ENCODE assay signal across 30 mouse cellular contexts in genomic region chr13:110601840-110602239, GRCm38 (mm10).
A peak's percentile ranks its signal among the peaks of the same experiment; 100 is the strongest.
DNase-seq lines count a peak whose midpoint lies in the region; ATAC-seq and TF ChIP-seq lines count a peak whose summit lies in the region.
"Had no signal": no experiment of that assay in that cellular context is flagged by ENCODE, and none has a peak within 500 bp of the region (broad histone marks: within the 10 kb centered on the region; RNA-seq: fewer than 3 reads in every experiment).

No protein-coding gene starts in this region.

- intact Hi-C loops in heart, adult 2 months (cut with DNase I): no loop called here

- H3K27ac ChIP-seq in heart, adult 2 months: no peak overlapping the region
- H3K27ac ChIP-seq in heart, postnatal 0 days (ENCODE audit: low read depth): 0 out of 2 replicates have a peak overlapping the region, but pooled peaks have one; percentile 15
- H3K27ac ChIP-seq in lung, embryonic 16.5 days (ENCODE audit: low read length): 0 out of 2 replicates have a peak overlapping the region, but pooled peaks have one; percentile 12
- no peak overlapping the region for H3K27ac ChIP-seq in limb, embryonic 14.5 days (replicated peaks; ENCODE audit: low read depth, low read length)
- H3K27ac ChIP-seq: embryonic facial prominence, embryonic 10.5 days; embryonic facial prominence, embryonic 15.5 days; forebrain, embryonic 12.5 days; hindbrain, embryonic 12.5 days; kidney, postnatal 0 days; liver, embryonic 15.5 days; neural tube, embryonic 12.5 days; stomach, postnatal 0 days had no signal

- no peak for TF ChIP-seq POLR2A in heart, adult 2 months (IDR thresholded peaks at IDR 0.05; ENCODE audit: insufficient read depth, low read depth, low read length)
- TF ChIP-seq POLR2A in limb, embryonic 14.5 days (IDR thresholded peaks at IDR 0.05; ENCODE audit: borderline replicate concordance, extremely low read depth, insufficient read depth, insufficient read length): no peak

- WGBS in heart, adult 2 months: 60% methylated on average over 6 of the region's 6 CpGs
- WGBS in heart, postnatal 0 days: 58% methylated on average over 6 of the region's 6 CpGs
- 68% methylated on average over 6 of the region's 6 CpGs for WGBS in lung, embryonic 16.5 days
- 76% methylated on average over 6 of the region's 6 CpGs for WGBS in limb, embryonic 14.5 days

- no peaks in the 10 kb centered on the region for H3K27me3 ChIP-seq in heart, adult 2 months (ENCODE audit: control insufficient read depth, insufficient read depth, low read length)
- no peaks in the 10 kb centered on the region for H3K27me3 ChIP-seq in heart, postnatal 0 days (ENCODE audit: control insufficient read depth, insufficient read depth, low read length)
- H3K27me3 ChIP-seq in lung, embryonic 16.5 days (ENCODE audit: control insufficient read depth, insufficient read depth, low read depth, low read length): no peaks in the 10 kb centered on the region
- H3K27me3 ChIP-seq in limb, embryonic 14.5 days (ENCODE audit: control insufficient read depth, insufficient read depth, low read length): no peaks in the 10 kb centered on the region
- H3K27me3 ChIP-seq: CH12.LX; embryonic facial prominence, embryonic 15.5 days; forebrain, embryonic 12.5 days; hindbrain, embryonic 12.5 days; liver, embryonic 15.5 days; neural tube, embryonic 12.5 days had no signal

- no peak overlapping the region for H3K4me2 ChIP-seq in heart, postnatal 0 days (ENCODE audit: low read depth, low read length)
- H3K4me2 ChIP-seq in lung, embryonic 16.5 days (ENCODE audit: low read depth, low read length): no peak overlapping the region
- no peak overlapping the region for H3K4me2 ChIP-seq in limb, embryonic 14.5 days (replicated peaks; ENCODE audit: low read depth, low read length, severe bottlenecking)
- H3K4me2 ChIP-seq: embryonic facial prominence, embryonic 15.5 days; forebrain, embryonic 12.5 days; hindbrain, embryonic 12.5 days; liver, embryonic 15.5 days; midbrain, embryonic 11.5 days; neural tube, embryonic 12.5 days had no signal

- peaks cover 2% of the 10 kb centered on the region for H3K4me1 ChIP-seq in heart, adult 2 months (ENCODE audit: control insufficient read depth, insufficient read depth, low read length)
- peaks cover 5% of the 10 kb centered on the region; the same call in 1 of the 2 replicates for H3K4me1 ChIP-seq in heart, postnatal 0 days (ENCODE audit: control insufficient read depth, insufficient read depth)
- no peaks in the 10 kb centered on the region for H3K4me1 ChIP-seq in lung, embryonic 16.5 days (replicated peaks; ENCODE audit: control insufficient read depth, insufficient read depth, low read length)
- peaks cover 8% of the 10 kb centered on the region for H3K4me1 ChIP-seq in limb, embryonic 14.5 days (ENCODE audit: control insufficient read depth, insufficient read depth, low read length)
- H3K4me1 ChIP-seq: embryonic facial prominence, embryonic 10.5 days; embryonic facial prominence, embryonic 15.5 days; forebrain, embryonic 12.5 days; hindbrain, embryonic 12.5 days; liver, embryonic 15.5 days; neural tube, embryonic 12.5 days had no signal

- no peaks in the 10 kb centered on the region for H3K9me3 ChIP-seq in heart, postnatal 0 days (replicated peaks; ENCODE audit: control insufficient read depth, low read length)
- no peaks in the 10 kb centered on the region for H3K9me3 ChIP-seq in lung, embryonic 16.5 days (ENCODE audit: control insufficient read depth, low read length)
- H3K9me3 ChIP-seq in limb, embryonic 14.5 days (ENCODE audit: control insufficient read depth, low read length): no peaks in the 10 kb centered on the region
- H3K9me3 ChIP-seq: embryonic facial prominence, embryonic 10.5 days; embryonic facial prominence, embryonic 15.5 days; forebrain, embryonic 12.5 days; hindbrain, embryonic 12.5 days; liver, embryonic 15.5 days; neural tube, embryonic 12.5 days had no signal

- no peak for TF ChIP-seq EP300 in heart, adult 2 months (IDR thresholded peaks at IDR 0.05; ENCODE audit: insufficient read depth, low read depth, low read length)
- TF ChIP-seq EP300 in heart, postnatal 0 days (IDR thresholded peaks at IDR 0.05; ENCODE audit: low read depth): no peak

- H3K4me3 ChIP-seq in heart, adult 2 months: no peak overlapping the region
- no peak overlapping the region for H3K4me3 ChIP-seq in heart, postnatal 0 days (ENCODE audit: low read depth, low read length)
- no peak overlapping the region for H3K4me3 ChIP-seq in lung, embryonic 16.5 days (ENCODE audit: low read length)
- H3K4me3 ChIP-seq in limb, embryonic 14.5 days (replicated peaks; ENCODE audit: low read length): no peak overlapping the region
- H3K4me3 ChIP-seq: embryonic facial prominence, embryonic 10.5 days; embryonic facial prominence, embryonic 15.5 days; forebrain, embryonic 12.5 days; hindbrain, embryonic 12.5 days; liver, embryonic 15.5 days; myocyte; neural tube, embryonic 12.5 days had no signal

- no peaks in the 10 kb centered on the region for H3K36me3 ChIP-seq in heart, adult 2 months (ENCODE audit: control insufficient read depth, insufficient read depth, low read length)
- H3K36me3 ChIP-seq in heart, postnatal 0 days (replicated peaks; ENCODE audit: control insufficient read depth, insufficient read depth, low read length): no peaks in the 10 kb centered on the region
- no peaks in the 10 kb centered on the region for H3K36me3 ChIP-seq in lung, embryonic 16.5 days (ENCODE audit: control insufficient read depth, insufficient read depth, low read length)
- no peaks in the 10 kb centered on the region for H3K36me3 ChIP-seq in limb, embryonic 14.5 days (ENCODE audit: control insufficient read depth, insufficient read depth, low read length)
- H3K36me3 ChIP-seq: embryonic facial prominence, embryonic 10.5 days; embryonic facial prominence, embryonic 15.5 days; forebrain, embryonic 12.5 days; hindbrain, embryonic 12.5 days; liver, embryonic 15.5 days; neural tube, embryonic 12.5 days had no signal

- H3K79me2 ChIP-seq in heart, adult 2 months (replicated peaks; ENCODE audit: control insufficient read depth, insufficient read depth, low read length): no peaks in the 10 kb centered on the region

- no peak for TF ChIP-seq CTCF in heart, adult 2 months (IDR thresholded peaks at IDR 0.05)
- no peak for TF ChIP-seq CTCF in heart, postnatal 0 days (IDR thresholded peaks at IDR 0.05; ENCODE audit: low read depth)

- no peak overlapping the region for H3K9ac ChIP-seq in heart, adult 2 months (ENCODE audit: low read depth, low read length)
- H3K9ac ChIP-seq in heart, postnatal 0 days (replicated peaks; ENCODE audit: low read depth, low read length): no peak overlapping the region
- H3K9ac ChIP-seq in lung, embryonic 16.5 days (ENCODE audit: low read length): no peak overlapping the region
- no peak overlapping the region for H3K9ac ChIP-seq in limb, embryonic 14.5 days (ENCODE audit: low read depth, low read length, severe bottlenecking)
- H3K9ac ChIP-seq: embryonic facial prominence, embryonic 15.5 days; forebrain, embryonic 12.5 days; forebrain, postnatal 0 days; hindbrain, embryonic 12.5 days; liver, embryonic 15.5 days; neural tube, embryonic 12.5 days had no signal

- ATAC-seq in heart, postnatal 0 days (ENCODE audit: insufficient read depth, low read depth): no peak
- peak; percentile 23; the same call in 1 of the 2 replicates for ATAC-seq in lung, embryonic 16.5 days (ENCODE audit: low read depth)
- ATAC-seq in limb, embryonic 14.5 days (ENCODE audit: low FRiP score, low read depth): 0 out of 2 replicates have a peak, but pooled peaks have one; percentile 57
- ATAC-seq: forebrain, postnatal 0 days had no signal

- DNase-seq in heart, adult 11 months: peak; percentile 77
- DNase-seq in heart, adult 2 months: no peak
- DNase-seq in heart, postnatal 0 days (ENCODE audit: low spot score): no peak
- DNase-seq in heart, postnatal 4 days: no peak
- no peak for DNase-seq in lung, postnatal 4 days
- no peak for DNase-seq in limb, embryonic 14.5 days (ENCODE audit: low spot score)
- DNase-seq in layer of hippocampus, postnatal 36 days: no peak
- DNase-seq: adrenal gland, adult 8-10 months; cerebellum, adult 8-10 months; cerebellum, postnatal 25 days; forebrain, postnatal 0 days; gastrocnemius, postnatal 10 days; kidney, adult 8-10 months; kidney, postnatal 4 days; left cerebral cortex, postnatal 4 days; right cerebral cortex, postnatal 4 days; thymus, adult 18-20 months; thymus, postnatal 25 days had no signal

Comparison
In these comparisons a context has a peak if more than half of its experiments do, and no peak if none do; other contexts are left out.
1. H3K27ac ChIP-seq: peak in heart, postnatal 0 days (single experiment) and lung, embryonic 16.5 days (single experiment); none in heart, adult 2 months (single experiment) and limb, embryonic 14.5 days (single experiment).